Mouse (Mus musculus) ZHBTc4 (cell line): Measurements from ENCODE around the gene Cyp19a1.

ENCODE experiments used
- DNase-seq: peaks from one replicate; pipeline ENCODE4 v3.0.0-alpha.2; 2011; ENCODE audit warnings: low read depth, low spot score

Gene Cyp19a1

DNA sequence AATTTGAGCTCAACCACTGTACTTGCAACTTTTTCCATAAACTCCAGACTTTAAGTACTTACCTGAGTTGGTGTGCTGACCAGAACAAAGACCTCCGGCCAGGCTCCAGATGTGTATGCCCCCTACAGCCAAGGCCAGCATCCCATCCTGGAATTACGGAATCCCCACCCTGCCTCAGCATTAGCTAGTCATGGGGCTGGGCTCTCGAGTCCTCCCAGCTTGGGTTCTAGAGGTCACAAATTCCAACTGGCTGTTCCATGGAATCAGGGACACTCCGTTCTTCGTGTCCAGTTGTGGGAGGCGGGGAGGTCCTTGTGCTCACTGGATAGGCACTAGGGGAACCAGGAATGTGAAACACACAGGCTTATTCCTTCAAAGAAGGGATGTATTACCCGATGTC lies at the start of gene Cyp19a1:
Cyp19a1 (minus strand) TSS at position 101 of the 400 bp plus-strand sequence.
- no peak for DNase-seq

DNA sequence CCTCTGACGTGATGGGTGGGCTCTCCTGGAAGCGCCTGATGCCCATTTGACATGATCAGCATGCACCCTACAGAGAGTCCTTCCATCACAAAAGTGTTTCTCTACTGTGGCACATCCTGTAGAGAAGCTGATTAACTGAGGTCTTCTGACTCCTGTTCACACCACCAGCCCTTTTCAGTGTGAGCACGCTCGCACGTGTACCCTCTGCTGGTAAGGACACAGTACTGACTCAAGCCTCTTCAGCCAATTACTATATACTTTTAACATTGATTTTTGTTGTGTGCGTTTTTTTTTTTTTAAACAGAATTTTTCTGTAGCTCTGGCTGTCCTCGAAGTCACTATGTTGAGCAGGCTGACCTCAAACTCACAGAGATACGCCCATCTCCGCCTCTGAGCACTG lies 48.5 kb upstream of the Cyp19a1 start:
- no peak for DNase-seq

DNA sequence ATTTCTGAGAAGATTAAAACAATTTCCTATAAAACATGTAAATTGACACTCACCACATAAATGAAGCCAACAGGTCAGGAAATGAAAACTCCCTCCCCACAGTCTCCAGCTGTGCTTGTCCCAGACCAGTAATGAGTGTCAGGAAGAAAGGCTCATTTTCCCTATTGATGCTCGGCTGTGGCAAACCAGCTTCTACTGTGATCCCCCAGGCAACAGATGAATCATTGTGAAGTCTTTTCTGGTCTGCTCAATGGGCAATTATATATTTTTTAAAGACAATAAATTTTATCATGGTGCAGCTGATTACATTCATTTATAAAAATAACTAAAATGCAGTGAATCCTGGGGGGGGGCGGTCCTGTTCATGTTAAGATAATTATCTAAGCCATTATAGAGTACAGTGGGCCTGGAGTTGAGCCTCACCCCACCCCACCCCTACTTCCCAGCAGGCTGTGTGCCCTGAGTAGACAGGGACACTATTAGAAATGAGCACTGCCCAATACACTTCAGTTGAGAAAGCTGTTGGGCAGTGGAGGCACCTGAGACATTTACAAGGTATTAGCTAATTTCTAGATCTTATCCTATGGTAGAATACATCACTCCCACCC lies 40.9 kb upstream of the Cyp19a1 start:
- DNase-seq = no peak

- DNase-seq = no peak
Observed at GRCm38 (mm10) chr9:54308209-54308608, 40.3 kb upstream of the Cyp19a1 start.

GRCm38 (mm10) chr9:54301255-54301654 lies 33.3 kb upstream of the Cyp19a1 start:
- DNase-seq = no peak

- peak; percentile 35 for DNase-seq
Observed at GRCm38 (mm10) chr9:54299792-54300191, 31.9 kb upstream of the Cyp19a1 start.

DNA sequence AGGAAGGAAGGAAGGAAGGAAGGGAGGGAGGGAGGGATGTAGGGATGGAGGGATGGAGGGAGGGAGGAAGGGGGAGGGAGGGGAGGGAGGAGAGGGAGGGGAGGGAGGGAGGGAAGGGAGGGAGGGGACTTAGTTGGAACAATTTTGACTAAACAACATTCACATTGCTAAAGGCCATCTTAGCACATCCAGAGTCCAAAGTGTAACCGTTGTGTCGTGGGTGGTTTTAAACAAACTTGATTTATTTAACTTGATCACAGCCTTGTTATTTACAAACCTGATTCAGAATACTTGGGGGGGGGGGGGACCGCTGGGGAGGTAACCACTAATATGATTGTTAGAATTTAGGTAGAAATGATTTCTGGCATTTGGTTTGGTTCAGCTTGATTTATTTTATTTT lies 31.5 kb upstream of the Cyp19a1 start:
- DNase-seq = no peak

GRCm38 (mm10) chr9:54287804-54288203 lies 19.9 kb upstream of the Cyp19a1 start:
- no peak for DNase-seq

DNA sequence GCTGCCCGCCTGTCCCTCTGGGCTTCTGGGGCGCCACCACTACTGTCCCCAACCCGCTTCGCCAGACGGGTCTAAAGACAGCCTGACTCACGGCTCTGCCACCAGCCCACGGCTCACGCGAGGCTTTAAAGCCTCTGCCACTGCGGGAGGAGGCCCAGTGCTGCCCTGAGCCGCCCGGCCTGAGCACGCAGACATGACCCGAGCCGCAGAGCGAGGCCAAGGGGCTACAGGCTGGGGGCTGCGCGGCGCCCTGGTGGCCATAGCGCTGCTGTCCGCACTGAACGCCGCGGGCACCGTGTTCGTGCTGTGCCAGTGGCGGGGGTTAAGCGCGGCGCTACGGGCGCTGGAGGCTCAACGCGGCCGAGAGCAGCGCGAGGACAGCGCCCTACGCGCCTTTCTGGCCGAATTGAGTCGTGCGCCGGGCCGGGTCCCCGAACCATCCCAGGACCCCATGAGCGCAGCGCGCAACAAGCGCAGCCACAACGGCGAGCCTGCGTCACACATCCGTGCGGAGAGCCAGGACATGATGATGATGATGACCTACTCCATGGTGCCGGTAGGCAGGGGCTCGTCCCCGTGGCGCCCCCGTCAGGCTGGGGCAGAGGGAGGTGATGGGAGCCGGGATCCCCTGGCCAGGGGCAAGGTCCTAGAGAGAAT lies 18.5 kb upstream of the Cyp19a1 start, which contains the start of gene Gldn:
Gldn (plus strand) TSS at position 156 of the 657 bp plus-strand sequence.
- peak; percentile 69 for DNase-seq

DNA sequence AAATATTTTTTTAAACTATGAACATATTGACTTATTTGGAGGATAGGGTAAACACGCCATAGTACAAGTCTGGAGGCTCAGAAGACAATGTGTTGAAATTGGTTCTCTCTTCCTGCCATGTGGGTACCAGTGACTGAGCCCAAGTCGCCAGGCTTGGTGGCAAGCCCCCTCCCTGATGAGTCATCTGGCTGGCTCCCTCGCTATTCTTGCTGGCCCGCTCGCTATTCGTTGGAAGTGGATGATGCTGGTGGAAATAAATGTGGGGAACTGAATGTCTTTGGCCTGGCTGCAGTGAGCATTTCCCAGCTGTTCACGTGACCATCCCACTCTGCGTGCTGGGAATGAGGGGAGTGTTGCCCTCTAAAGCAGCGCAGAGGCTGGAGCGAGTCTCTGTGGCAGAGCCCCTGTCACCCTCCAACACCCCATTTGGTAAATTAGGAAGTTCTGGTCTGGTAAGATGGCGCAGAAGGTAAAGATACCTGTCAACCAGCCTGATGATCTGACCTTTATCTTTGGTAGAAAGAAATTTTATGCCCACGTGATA lies 11.2 kb upstream of the Cyp19a1 start:
- DNase-seq = no peak

DNA sequence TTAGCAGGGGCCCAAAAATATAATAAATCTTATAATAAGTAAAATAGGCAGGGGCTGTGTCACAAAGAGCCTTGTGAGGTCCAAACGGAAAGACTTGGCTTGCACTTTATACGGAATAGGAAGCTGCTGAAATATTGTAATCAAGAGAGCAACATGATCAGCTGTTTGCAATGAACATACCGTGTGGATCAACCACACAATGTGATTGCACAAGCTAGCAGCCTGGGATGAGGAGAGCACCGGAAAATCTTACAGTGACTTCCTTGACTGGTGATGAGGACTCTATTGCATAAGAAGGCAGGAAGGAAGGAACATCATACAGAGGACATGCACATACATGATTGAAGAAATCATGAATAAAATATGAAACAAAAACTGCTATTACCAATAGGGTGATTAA lies 7.4 kb upstream of the Cyp19a1 start:
- DNase-seq = no peak

DNA sequence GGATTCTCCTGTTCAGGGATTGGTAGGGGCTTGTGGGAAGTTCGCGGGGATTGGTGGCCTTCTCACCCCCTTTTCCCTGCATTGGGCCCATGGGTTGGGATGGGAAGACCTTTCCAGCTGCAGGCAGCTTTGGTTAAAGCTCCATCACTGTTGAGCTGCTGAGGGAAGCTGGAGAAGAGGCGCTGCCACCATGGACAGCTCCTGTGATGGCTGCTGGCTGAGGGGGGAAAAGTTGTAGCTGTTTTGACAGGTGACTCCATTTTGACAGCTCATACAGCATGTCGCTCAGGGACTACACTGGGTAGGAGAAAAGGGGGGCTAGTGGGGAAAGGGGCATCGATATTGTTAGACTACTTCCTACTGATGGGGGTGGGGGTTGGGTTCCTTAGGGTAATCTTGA lies 3.0 kb upstream of the Cyp19a1 start:
- DNase-seq = peak; percentile 50

DNA sequence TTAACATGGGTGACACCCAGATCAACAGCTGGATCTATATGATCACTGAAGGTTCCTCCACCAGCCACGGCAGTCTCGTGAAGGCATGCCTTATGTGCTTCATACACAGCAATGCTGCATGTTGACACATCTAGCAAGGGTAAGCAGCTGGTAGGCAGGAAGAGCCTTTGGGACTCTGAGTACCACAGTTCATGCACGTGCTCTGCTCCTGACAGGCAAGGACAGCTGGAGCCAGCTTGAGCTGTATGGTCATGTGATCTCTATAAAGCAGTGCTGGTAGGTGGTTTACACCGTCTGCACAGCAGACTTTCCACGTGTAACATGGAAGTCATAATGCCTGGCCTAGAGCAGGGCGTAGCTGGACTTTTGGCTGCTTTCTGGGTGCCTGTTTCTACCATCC lies 2.1 kb upstream of the Cyp19a1 start:
- DNase-seq = no peak

GRCm38 (mm10) chr9:54264754-54265153 lies 3.2 kb downstream of the Cyp19a1 start:
- DNase-seq = no peak

DNA sequence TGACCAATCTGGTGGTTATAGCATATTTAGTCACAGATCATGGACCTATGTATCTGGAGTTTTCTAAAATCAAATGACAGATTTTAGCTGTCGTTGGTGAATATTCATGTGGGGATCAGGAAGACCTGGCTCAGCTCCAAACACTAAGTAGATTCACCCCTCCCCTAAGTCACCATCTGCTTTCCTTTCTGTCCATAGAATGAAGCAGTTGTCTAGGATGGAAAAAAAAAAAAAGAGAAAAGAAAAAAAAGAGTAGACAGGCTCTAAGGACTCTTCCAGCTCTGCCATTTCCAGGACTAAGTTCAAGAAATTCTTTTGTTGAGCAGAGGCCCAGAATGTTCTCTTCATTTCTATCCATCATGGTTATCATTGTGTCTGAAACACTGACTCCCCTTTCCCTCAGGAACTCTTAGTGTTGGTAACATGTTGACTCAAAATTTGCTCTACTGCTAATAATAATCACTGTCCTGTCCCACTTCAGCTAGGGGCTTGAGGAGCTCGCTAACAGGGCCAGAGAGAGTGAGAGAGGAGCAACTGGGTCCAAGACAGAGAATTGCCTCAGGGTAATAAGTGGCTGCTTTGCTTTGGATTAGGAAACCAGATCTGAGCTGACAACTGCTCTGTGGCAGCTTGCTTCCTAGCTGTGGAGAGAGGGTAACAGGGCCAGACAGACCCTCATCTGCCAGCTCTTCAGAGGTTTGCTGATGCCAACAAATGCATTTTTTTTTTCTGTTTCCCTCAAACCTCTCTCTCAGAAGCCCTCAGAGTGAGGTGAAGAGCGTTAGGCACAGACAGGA lies 22.8 kb downstream of the Cyp19a1 start:
- no peak for DNase-seq

DNA sequence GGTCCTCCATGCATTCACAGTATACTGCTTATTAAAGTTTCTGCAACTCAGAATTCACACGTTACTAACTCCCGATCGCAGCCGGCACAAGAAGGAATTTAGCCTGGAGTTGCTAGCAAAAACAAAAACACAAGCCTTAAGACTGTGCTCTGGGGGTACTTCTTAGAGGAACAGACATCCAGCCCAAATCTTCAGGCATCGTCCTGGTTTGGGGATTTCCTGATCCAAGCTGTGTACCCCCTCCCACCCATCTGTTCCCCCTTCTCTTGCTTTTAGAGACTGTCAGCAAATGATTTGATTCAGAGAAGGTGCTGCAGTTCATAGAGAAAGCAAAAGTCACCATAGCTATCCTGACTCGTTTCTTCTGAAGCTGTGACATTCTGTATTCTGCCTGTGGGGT lies 40.3 kb downstream of the Cyp19a1 start:
- DNase-seq = no peak

- peak; percentile 74 for DNase-seq
Observed at GRCm38 (mm10) chr9:54216511-54216910, 51.4 kb downstream of the Cyp19a1 start.

GRCm38 (mm10) chr9:54214881-54215280 lies 53.0 kb downstream of the Cyp19a1 start:
- DNase-seq = no peak

DNA sequence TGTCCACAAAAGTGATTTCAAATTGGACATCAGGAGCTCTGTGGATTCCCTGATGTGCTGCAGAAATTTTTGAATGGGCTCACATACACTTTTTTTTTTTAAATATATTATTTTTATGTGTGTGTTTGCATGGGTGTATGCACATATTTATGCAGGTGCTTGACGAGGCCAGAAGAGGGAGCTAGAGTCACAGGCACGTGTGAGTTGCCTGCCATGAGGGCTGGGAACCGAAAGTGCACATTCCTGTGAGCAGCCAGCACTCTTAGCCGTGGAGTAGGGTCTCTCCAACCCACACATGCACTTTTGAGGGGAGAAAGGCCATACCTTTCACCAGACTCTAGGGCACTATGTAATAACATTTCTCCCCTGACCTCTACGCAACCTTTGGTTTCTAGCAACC lies 73.1 kb downstream of the Cyp19a1 start:
- peak; percentile 80 for DNase-seq

- no peak for DNase-seq
Observed at GRCm38 (mm10) chr9:54191435-54191834, 76.5 kb downstream of the Cyp19a1 start.

DNA sequence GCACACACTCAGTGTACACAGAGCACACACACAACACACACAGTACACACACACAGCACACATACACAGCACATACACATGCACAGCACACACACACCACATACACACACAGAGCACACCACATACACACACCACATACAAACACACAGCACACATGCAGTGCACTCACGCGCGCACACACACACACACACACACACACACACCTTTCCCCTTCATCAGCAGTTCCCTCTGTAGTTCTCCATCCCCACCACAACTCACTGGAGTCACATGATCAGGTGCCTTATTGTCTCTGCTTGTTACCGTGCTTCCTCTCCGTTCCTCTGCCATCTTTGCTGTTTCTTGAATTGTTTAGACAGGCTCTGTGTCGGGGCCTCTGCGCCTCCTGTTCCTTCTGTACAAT lies 85.4 kb downstream of the Cyp19a1 start:
- DNase-seq = peak; percentile 14

GRCm38 (mm10) chr9:54181330-54181729 lies 86.6 kb downstream of the Cyp19a1 start:
- peak; percentile 73 for DNase-seq
